Mouse (Mus musculus) small intestine, adult 2 months (tissue): ENCODE data around the gene Wdr18. TPM values are rescaled to one million over a fixed set of nuclear protein-coding genes. Genes with fewer than 3 reads are reported as not detected.
A peak's percentile ranks its signal among the peaks of the same experiment; 100 is the strongest.

Experiments used
- H3K27ac ChIP-seq: fragments of 200-500 bp; 2 replicates; pipeline ENCODE4 v1.5.1; 2012; ENCODE audit warnings: low read depth, low read length, control low read depth, inconsistent platforms; ENCODE audit not compliant: insufficient read depth
- H3K27me3 ChIP-seq: fragments of 200-500 bp; 2 replicates; pipeline ENCODE4 v1.6.1; 2012; ENCODE audit warnings: mild to moderate bottlenecking, moderate library complexity, low read length, inconsistent platforms; ENCODE audit not compliant: control insufficient read depth, insufficient read depth
- H3K36me3 ChIP-seq: fragments of 200-500 bp; 2 replicates; pipeline ENCODE4 v1.6.1; 2012; ENCODE audit warnings: mild to moderate bottlenecking, low read length, control low read depth, inconsistent platforms; ENCODE audit not compliant: control insufficient read depth, insufficient read depth
- H3K4me1 ChIP-seq: fragments of 200-500 bp; 2 replicates; pipeline ENCODE4 v1.6.1; 2012; ENCODE audit warnings: low read length, inconsistent platforms, mixed read lengths; ENCODE audit not compliant: control insufficient read depth, insufficient read depth, insufficient read length
- H3K4me3 ChIP-seq: fragments of 200-500 bp; 2 replicates; pipeline ENCODE4 v1.5.1; 2012; ENCODE audit warnings: low read depth, mild to moderate bottlenecking, control low read depth, inconsistent platforms, low read length, moderate library complexity
- CTCF ChIP-seq: fragments of 200-500 bp; IDR thresholded peaks from 2 replicates; pipeline ENCODE4 v1.5.1; 2012; ENCODE audit warnings: low read depth, mild to moderate bottlenecking, control low read depth, inconsistent platforms, low read length, moderate library complexity, mixed read lengths; ENCODE audit not compliant: insufficient replicate concordance, insufficient read length; ENCODE audit errors: extremely low read depth
- POLR2A ChIP-seq: fragments of 200-500 bp; IDR thresholded peaks from 2 replicates; pipeline ENCODE4 v1.6.1; 2012; ENCODE audit warnings: low read depth, mild to moderate bottlenecking, control low read depth, inconsistent platforms, low read length, moderate library complexity
- WGBS: fragments of 180-500 bp; shearing (Covaris S2); methylation state at CpG from one replicate; pipeline ENCODE4 v1.1.7; 2018; 5-methylcytosine and 5-hydroxymethylcytosine counted together
- polyA plus RNA-seq: library from polyadenylated mRNA; depleted of rRNA; stranded (reverse); fragments of >200 nt; gene quantifications from 2 replicates; pipeline ENCODE4 v1.2.3, GENCODE M21; 2012

The Wdr18 gene
- polyA plus RNA-seq, 1 experiment, result 44.6 TPM

DNA sequence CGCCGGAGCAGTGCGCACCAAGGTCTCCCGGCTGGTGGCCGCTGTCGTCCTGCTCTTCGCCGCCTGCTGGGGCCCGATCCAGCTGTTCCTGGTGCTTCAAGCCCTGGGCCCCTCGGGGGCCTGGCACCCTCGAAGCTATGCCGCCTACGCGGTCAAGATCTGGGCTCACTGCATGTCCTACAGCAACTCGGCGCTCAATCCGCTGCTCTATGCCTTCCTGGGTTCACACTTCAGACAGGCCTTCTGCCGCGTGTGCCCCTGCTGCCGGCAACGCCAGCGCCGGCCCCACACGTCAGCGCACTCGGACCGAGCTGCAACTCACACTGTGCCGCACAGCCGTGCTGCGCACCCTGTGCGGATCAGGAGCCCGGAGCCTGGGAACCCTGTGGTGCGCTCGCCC lies 38.4 kb upstream of the Wdr18 start:
- Histone ChIP-seq H3K27ac (no peak overlapping the region), H3K4me3 (0 out of 2 replicates have a peak overlapping the region, but pooled peaks have one; percentile 35), H3K36me3 (no peaks in the 10 kb centered on the region), H3K4me1 (peaks cover 20% of the 10 kb centered on the region), H3K27me3 (peaks cover 12% of the 10 kb centered on the region; the same call in 1 of the 2 replicates)
- 23% methylated on average over 34 of the region's 34 CpGs for WGBS
- TF ChIP-seq POLR2A, result no peak
- TF ChIP-seq CTCF, result no peak

DNA sequence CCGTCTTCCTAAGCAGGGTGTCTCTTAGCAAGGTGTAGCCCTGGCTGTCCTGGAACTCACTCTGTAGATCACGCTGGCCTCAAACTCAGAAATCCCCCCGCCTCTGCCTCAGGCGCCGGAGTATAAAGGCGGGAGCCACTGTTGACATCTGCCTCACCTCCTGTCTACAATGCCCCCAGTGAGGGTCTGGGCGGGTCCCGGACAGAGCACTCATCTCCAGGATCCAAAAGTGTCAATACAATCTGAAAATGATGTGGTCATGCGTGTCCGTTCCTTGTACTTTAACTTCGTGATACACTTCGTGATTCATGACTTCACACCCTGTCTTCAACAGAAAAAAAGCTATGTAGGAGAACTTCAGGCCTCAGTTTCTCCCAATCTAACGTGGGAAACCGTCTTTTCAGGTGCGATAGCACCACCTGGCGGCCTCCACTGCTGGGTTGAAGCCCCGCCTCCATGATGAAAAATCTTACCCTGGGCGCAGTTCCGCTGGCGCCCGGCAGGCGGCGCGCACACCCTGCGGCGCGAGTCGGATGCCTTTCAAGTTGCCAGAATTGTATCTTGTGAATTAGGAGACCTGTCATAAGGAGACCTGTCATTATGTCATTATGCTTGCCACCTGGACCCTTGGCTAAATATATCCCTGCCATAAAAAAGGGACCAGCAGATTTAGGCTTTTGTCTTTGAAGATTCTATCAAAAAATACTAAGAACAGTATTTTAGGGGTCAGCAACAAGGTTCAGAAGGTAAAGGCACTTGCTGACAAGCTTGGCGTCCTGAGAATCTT lies 34.8 kb upstream of the Wdr18 start:
- Histone ChIP-seq H3K27ac (peak overlapping the region; percentile 74), H3K4me1 (peaks cover 16% of the 10 kb centered on the region), H3K27me3 (peaks cover 18% of the 10 kb centered on the region), H3K4me3 (no peak overlapping the region), H3K36me3 (no peaks in the 10 kb centered on the region)
- no peak for TF ChIP-seq POLR2A
- peak; percentile 100 for TF ChIP-seq CTCF
- 14% methylated on average over 29 of the region's 29 CpGs for WGBS

GRCm38 (mm10) chr10:79925785-79926490 lies 34.0 kb upstream of the Wdr18 start:
- Histone ChIP-seq H3K36me3 (no peaks in the 10 kb centered on the region), H3K27me3 (peaks cover 15% of the 10 kb centered on the region)
- 2% methylated on average over 15 of the region's 15 CpGs for WGBS

GRCm38 (mm10) chr10:79926491-79927323 lies 33.2 kb upstream of the Wdr18 start, which contains the start of gene Arid3a:
Gene Arid3a (plus strand): TSS chr10:79927043.
- WGBS, result under 1% methylated on average over 63 of the region's 63 CpGs
- Histone ChIP-seq H3K4me3 (peak within 1 kb of the TSS; percentile 83), H3K27me3 (peaks cover 8% of the 10 kb centered on the region), H3K36me3 (no peaks in the 10 kb centered on the region), H3K27ac (peak within 1 kb of the TSS; percentile 77), H3K4me1 (peaks cover 8% of the 10 kb centered on the region)
- TF ChIP-seq CTCF, result no peak
- peak; percentile 22; the same call in 1 of the 2 replicates for TF ChIP-seq POLR2A

More at GRCm38 (mm10) chr10:79925785-79926490, 34.0 kb upstream of the Wdr18 start:
- H3K27ac ChIP-seq, result peak overlapping the region; percentile 74
- H3K4me1 ChIP-seq, result peaks cover 14% of the 10 kb centered on the region
- peak overlapping the region; percentile 83 for H3K4me3 ChIP-seq
- no peak for TF ChIP-seq CTCF
- TF ChIP-seq POLR2A, result no peak

DNA sequence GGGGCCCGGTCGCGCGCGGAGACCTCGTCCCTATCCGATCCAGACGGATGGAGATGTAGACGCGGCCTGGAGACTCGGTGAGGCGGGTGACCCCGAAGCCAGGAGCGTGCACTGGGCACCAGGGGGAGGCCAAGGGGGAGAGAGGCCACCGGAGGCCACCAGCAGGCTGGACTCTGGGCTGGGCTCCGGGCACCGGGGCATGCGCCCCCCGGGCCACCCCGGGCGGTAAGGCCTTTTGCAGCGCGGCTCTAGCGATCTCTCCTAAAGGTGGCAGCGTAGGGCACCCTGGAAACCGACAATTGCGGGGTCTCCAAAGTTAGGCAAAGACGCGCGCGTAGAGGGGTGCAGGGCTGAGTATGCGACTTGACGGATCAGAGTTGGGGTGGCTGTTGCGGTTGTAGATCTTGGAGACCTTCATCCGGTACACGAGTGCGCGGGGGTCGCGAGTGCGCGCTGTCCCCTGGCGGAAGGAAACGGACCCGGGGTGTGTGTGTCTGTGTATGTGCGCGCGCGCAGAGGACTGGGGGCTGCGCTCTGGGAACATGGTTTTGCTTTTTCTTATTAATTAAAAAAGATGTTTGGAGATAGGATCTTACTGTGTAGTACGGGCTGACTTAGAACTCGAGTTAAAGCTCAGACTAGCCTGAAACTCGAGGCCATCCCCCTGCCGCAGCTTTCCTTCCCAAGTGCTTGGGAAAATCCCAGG lies 32.5 kb upstream of the Wdr18 start:
- H3K27me3 ChIP-seq, result peaks cover 6% of the 10 kb centered on the region
- WGBS, result under 1% methylated on average over 54 of the region's 54 CpGs
- H3K4me1 ChIP-seq, result peaks cover 10% of the 10 kb centered on the region
- peak overlapping the region; percentile 60 for H3K27ac ChIP-seq
- 0 out of 2 replicates have a peak, but pooled peaks cover 2% of the 10 kb centered on the region for H3K36me3 ChIP-seq
- H3K4me3 ChIP-seq, result peak overlapping the region; percentile 83
- TF ChIP-seq POLR2A, result no peak
- no peak for TF ChIP-seq CTCF

DNA sequence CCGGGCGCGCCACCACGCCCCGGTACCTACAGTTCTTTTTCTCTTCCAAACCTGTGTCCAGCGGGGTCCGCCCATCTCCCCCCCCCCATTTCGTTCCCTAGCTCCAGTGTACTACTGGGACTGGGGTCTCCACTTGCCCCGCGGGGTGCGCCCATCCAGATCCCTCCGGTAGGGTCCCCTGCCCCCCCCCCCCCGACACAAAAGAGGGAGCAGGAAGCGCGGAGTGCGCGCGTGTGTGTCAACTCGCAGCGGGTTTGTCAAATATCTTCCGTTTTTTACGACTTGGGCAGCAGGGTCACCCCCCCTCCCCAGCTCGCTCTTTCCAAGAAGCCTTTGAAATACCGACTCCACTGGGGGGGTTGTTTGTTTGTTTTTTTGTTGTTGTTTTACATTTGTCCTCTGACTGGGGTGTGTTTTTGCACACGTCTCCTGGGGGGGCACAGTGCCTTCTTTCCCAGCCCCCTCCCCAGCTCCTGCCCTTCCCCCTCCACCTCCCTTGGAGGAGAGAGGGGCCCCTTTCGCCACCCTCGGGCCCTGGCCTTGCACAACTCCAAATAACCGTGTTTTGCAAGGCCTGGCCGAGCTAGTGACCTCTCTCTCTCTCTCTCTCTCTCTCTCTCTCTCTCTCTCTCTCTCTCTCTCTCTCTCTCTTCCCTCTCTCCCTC lies 31.8 kb upstream of the Wdr18 start:
- Histone ChIP-seq H3K4me3 (peak overlapping the region; percentile 83), H3K4me1 (peaks cover 15% of the 10 kb centered on the region), H3K27me3 (peaks cover 6% of the 10 kb centered on the region), H3K36me3 (0 out of 2 replicates have a peak, but pooled peaks cover 2% of the 10 kb centered on the region), H3K27ac (peak overlapping the region; percentile 60)
- 3% methylated on average over 29 of the region's 29 CpGs for WGBS
- no peak for TF ChIP-seq CTCF
- no peak for TF ChIP-seq POLR2A
